ENCODE assay signal across 8 mouse cellular contexts in genomic region chr15:80289436-80289835, GRCm38 (mm10). TPM values are rescaled to one million over a fixed set of nuclear protein-coding genes. Genes with fewer than 3 reads are reported as not detected.
DNase-seq lines count a peak whose midpoint lies in the region; ATAC-seq and TF ChIP-seq lines count a peak whose summit lies in the region.

No protein-coding gene starts in this region.

- no peaks in the 10 kb centered on the region for H3K36me3 ChIP-seq in intestine, embryonic 15.5 days
- no peaks in the 10 kb centered on the region for H3K36me3 ChIP-seq in limb, embryonic 14.5 days (ENCODE audit: control insufficient read depth, insufficient read depth, low read length)
- no peaks in the 10 kb centered on the region for H3K36me3 ChIP-seq in stomach, embryonic 14.5 days (ENCODE audit: control insufficient read depth, insufficient read depth, low read length)

- peak overlapping the region; percentile 79 for H3K4me3 ChIP-seq in cerebellum, adult 2 months (replicated peaks; ENCODE audit: insufficient read depth, low read depth, low read length)
- no peak overlapping the region for H3K4me3 ChIP-seq in intestine, embryonic 15.5 days (replicated peaks)
- no peak overlapping the region for H3K4me3 ChIP-seq in limb, embryonic 14.5 days (replicated peaks; ENCODE audit: low read length)
- no peak overlapping the region for H3K4me3 ChIP-seq in stomach, embryonic 14.5 days (ENCODE audit: low read depth, low read length)

- H3K27me3 ChIP-seq in cerebellum, adult 2 months (ENCODE audit: control insufficient read depth, insufficient read depth, low read length): no peaks in the 10 kb centered on the region
- peaks cover 62% of the 10 kb centered on the region for H3K27me3 ChIP-seq in intestine, embryonic 15.5 days (replicated peaks)
- peaks cover 53% of the 10 kb centered on the region for H3K27me3 ChIP-seq in limb, embryonic 14.5 days (ENCODE audit: control insufficient read depth, insufficient read depth, low read length)
- H3K27me3 ChIP-seq in stomach, embryonic 14.5 days (ENCODE audit: control insufficient read depth, insufficient read depth, low read length): peaks cover 34% of the 10 kb centered on the region

- peaks cover 25% of the 10 kb centered on the region for H3K4me1 ChIP-seq in cerebellum, adult 2 months (ENCODE audit: control insufficient read depth, insufficient read depth, low read length)
- peaks cover 12% of the 10 kb centered on the region for H3K4me1 ChIP-seq in intestine, embryonic 15.5 days (replicated peaks)
- H3K4me1 ChIP-seq in limb, embryonic 14.5 days (ENCODE audit: control insufficient read depth, insufficient read depth, low read length): no peaks in the 10 kb centered on the region
- no peaks in the 10 kb centered on the region for H3K4me1 ChIP-seq in stomach, embryonic 14.5 days (ENCODE audit: control insufficient read depth, insufficient read depth, low read length)

- peak; percentile 15; the same call in 1 of the 2 replicates for ATAC-seq in intestine, embryonic 15.5 days
- no peak for ATAC-seq in limb, embryonic 14.5 days (ENCODE audit: low FRiP score, low read depth)
- 0 out of 2 replicates have a peak, but pooled peaks have one; percentile 18 for ATAC-seq in stomach, embryonic 14.5 days (ENCODE audit: insufficient number of reproducible peaks, insufficient read depth, low FRiP score, low read depth)

- H3K9me3 ChIP-seq in intestine, embryonic 15.5 days: no peaks in the 10 kb centered on the region
- H3K9me3 ChIP-seq in limb, embryonic 14.5 days (ENCODE audit: control insufficient read depth, low read length): no peaks in the 10 kb centered on the region
- no peaks in the 10 kb centered on the region for H3K9me3 ChIP-seq in stomach, embryonic 14.5 days (ENCODE audit: control insufficient read depth, low read depth, low read length)

- no peak overlapping the region for H3K27ac ChIP-seq in cerebellum, adult 2 months (ENCODE audit: insufficient read depth, low read length)
- H3K27ac ChIP-seq in intestine, embryonic 15.5 days: no peak overlapping the region
- H3K27ac ChIP-seq in limb, embryonic 14.5 days (replicated peaks; ENCODE audit: low read depth, low read length): no peak overlapping the region
- H3K27ac ChIP-seq in stomach, embryonic 14.5 days (ENCODE audit: low read length): no peak overlapping the region

- no peak overlapping the region for H3K4me2 ChIP-seq in intestine, embryonic 15.5 days (replicated peaks)
- no peak overlapping the region for H3K4me2 ChIP-seq in limb, embryonic 14.5 days (replicated peaks; ENCODE audit: low read depth, low read length, severe bottlenecking)
- H3K4me2 ChIP-seq in stomach, embryonic 14.5 days (replicated peaks; ENCODE audit: low read depth, low read length): no peak overlapping the region

- TF ChIP-seq POLR2A in cerebellum, adult 2 months (IDR thresholded peaks at IDR 0.05; ENCODE audit: borderline replicate concordance, insufficient read depth, low read length): no peak
- TF ChIP-seq POLR2A in limb, embryonic 14.5 days (IDR thresholded peaks at IDR 0.05; ENCODE audit: borderline replicate concordance, extremely low read depth, insufficient read depth, insufficient read length): no peak

- H3K9ac ChIP-seq in intestine, embryonic 15.5 days: no peak overlapping the region
- no peak overlapping the region for H3K9ac ChIP-seq in limb, embryonic 14.5 days (ENCODE audit: low read depth, low read length, severe bottlenecking)
- H3K9ac ChIP-seq in stomach, embryonic 14.5 days (replicated peaks; ENCODE audit: low read depth, low read length): no peak overlapping the region

- WGBS in cerebellum, adult 2 months: 42% methylated on average over 10 of the region's 10 CpGs
- WGBS in intestine, embryonic 15.5 days: 6% methylated on average over 10 of the region's 10 CpGs
- WGBS in limb, embryonic 14.5 days: 8% methylated on average over 10 of the region's 10 CpGs
- WGBS in stomach, embryonic 14.5 days: 8% methylated on average over 10 of the region's 10 CpGs

- peak; percentile 62 for DNase-seq in urinary bladder, postnatal 14 days (ENCODE audit: low spot score)
- no peak for DNase-seq in urinary bladder, adult 2 months (ENCODE audit: low spot score)
- peak; percentile 79 to 83 for DNase-seq in cerebellum, adult 2 months
- peak; percentile 56 for DNase-seq in gastrocnemius, adult 18-20 months (ENCODE audit: low spot score)
- DNase-seq in limb, embryonic 14.5 days (ENCODE audit: low spot score): peak; percentile 28
- peak; percentile 89 for DNase-seq in naive thymus-derived CD4-positive, alpha-beta T cell, adult 2 months (ENCODE audit: low read depth)

- peak; percentile 61; the same call in 1 of the 2 replicates for TF ChIP-seq CTCF in cerebellum, adult 2 months (IDR thresholded peaks at IDR 0.05; ENCODE audit: borderline replicate concordance, insufficient read depth, low read depth, low read length)

RNA-seq across cellular contexts. Expression of gene Cacna1i, which starts 2.4 kb away (rescaled TPM):
- polyA plus RNA-seq in urinary bladder, adult 2 months (2012; rRNA removed): 0.01 and 0.03 TPM in 2 replicates
- polyA plus RNA-seq in cerebellum, adult 2 months (2012; rRNA removed): 20.8 and 22.0 TPM in 2 replicates
- total RNA-seq in gastrocnemius, adult 18-20 months (2021): under 1 TPM; 0.21 TPM
- not detected in 2 replicates for polyA plus RNA-seq in intestine, embryonic 15.5 days (2015; fragmentation: Nextera tagmentation; extraction: Ambion mirVana)
- 0.12 and 0.34 TPM in 2 replicates for polyA plus RNA-seq in limb, embryonic 14.5 days (2012; rRNA removed)
- polyA plus RNA-seq in limb, embryonic 14.5 days (2014; fragmentation: Nextera tagmentation; extraction: Ambion mirVana): 0.03 TPM in 1 of 2 replicates, not detected in the other
- not detected in 2 replicates for polyA plus RNA-seq in stomach, embryonic 14.5 days (2014; fragmentation: Nextera tagmentation; extraction: Ambion mirVana)

RNA-seq across cellular contexts. Expression of gene Rps19bp1, which starts 25.3 kb away (rescaled TPM):
- polyA plus RNA-seq in urinary bladder, adult 2 months (2012; rRNA removed): 27.1 and 30.9 TPM in 2 replicates
- 34.3 and 38.6 TPM in 2 replicates for polyA plus RNA-seq in cerebellum, adult 2 months (2012; rRNA removed)
- total RNA-seq in gastrocnemius, adult 18-20 months (2021): 10 to 100 TPM; 10.8 to 15.3 TPM
- 55.4 and 56.0 TPM in 2 replicates for polyA plus RNA-seq in intestine, embryonic 15.5 days (2015; fragmentation: Nextera tagmentation; extraction: Ambion mirVana)
- polyA plus RNA-seq in limb, embryonic 14.5 days (2012; rRNA removed): 38.4 and 44.2 TPM in 2 replicates
- polyA plus RNA-seq in limb, embryonic 14.5 days (2014; fragmentation: Nextera tagmentation; extraction: Ambion mirVana): 61.1 and 66.0 TPM in 2 replicates
- 53.4 and 61.8 TPM in 2 replicates for polyA plus RNA-seq in stomach, embryonic 14.5 days (2014; fragmentation: Nextera tagmentation; extraction: Ambion mirVana)

RNA-seq across cellular contexts. Expression of gene Atf4, which starts 34.5 kb away (rescaled TPM):
- polyA plus RNA-seq in urinary bladder, adult 2 months (2012; rRNA removed): 211 and 346 TPM in 2 replicates
- polyA plus RNA-seq in cerebellum, adult 2 months (2012; rRNA removed): 216 and 242 TPM in 2 replicates
- total RNA-seq in gastrocnemius, adult 18-20 months (2021): 100 to 1,000 TPM; 141 to 165 TPM
- 138 and 143 TPM in 2 replicates for polyA plus RNA-seq in intestine, embryonic 15.5 days (2015; fragmentation: Nextera tagmentation; extraction: Ambion mirVana)
- polyA plus RNA-seq in limb, embryonic 14.5 days (2012; rRNA removed): 319 and 398 TPM in 2 replicates
- 124 and 141 TPM in 2 replicates for polyA plus RNA-seq in limb, embryonic 14.5 days (2014; fragmentation: Nextera tagmentation; extraction: Ambion mirVana)
- polyA plus RNA-seq in stomach, embryonic 14.5 days (2014; fragmentation: Nextera tagmentation; extraction: Ambion mirVana): 114 and 127 TPM in 2 replicates

RNA-seq across cellular contexts. Expression of gene AC140267.1, which starts 53.8 kb away (rescaled TPM):
- not detected in 2 replicates for polyA plus RNA-seq in urinary bladder, adult 2 months (2012; rRNA removed)
- not detected in 2 replicates for polyA plus RNA-seq in cerebellum, adult 2 months (2012; rRNA removed)
- 1 to 10 TPM; 7.1 to 9.7 TPM for total RNA-seq in gastrocnemius, adult 18-20 months (2021)
- not detected in 2 replicates for polyA plus RNA-seq in intestine, embryonic 15.5 days (2015; fragmentation: Nextera tagmentation; extraction: Ambion mirVana)
- not detected in 2 replicates for polyA plus RNA-seq in limb, embryonic 14.5 days (2012; rRNA removed)
- not detected in 2 replicates for polyA plus RNA-seq in limb, embryonic 14.5 days (2014; fragmentation: Nextera tagmentation; extraction: Ambion mirVana)
- not detected in 2 replicates for polyA plus RNA-seq in stomach, embryonic 14.5 days (2014; fragmentation: Nextera tagmentation; extraction: Ambion mirVana)

RNA-seq across cellular contexts. Expression of gene Mief1, which starts 55.6 kb away (rescaled TPM):
- polyA plus RNA-seq in urinary bladder, adult 2 months (2012; rRNA removed): 10.6 and 15.1 TPM in 2 replicates
- polyA plus RNA-seq in cerebellum, adult 2 months (2012; rRNA removed): 18.4 and 19.6 TPM in 2 replicates
- total RNA-seq in gastrocnemius, adult 18-20 months (2021): 10 to 100 TPM; 20.4 to 23.0 TPM
- polyA plus RNA-seq in intestine, embryonic 15.5 days (2015; fragmentation: Nextera tagmentation; extraction: Ambion mirVana): 29.7 and 33.1 TPM in 2 replicates
- polyA plus RNA-seq in limb, embryonic 14.5 days (2012; rRNA removed): 13.3 and 14.0 TPM in 2 replicates
- 29.9 and 32.7 TPM in 2 replicates for polyA plus RNA-seq in limb, embryonic 14.5 days (2014; fragmentation: Nextera tagmentation; extraction: Ambion mirVana)
- polyA plus RNA-seq in stomach, embryonic 14.5 days (2014; fragmentation: Nextera tagmentation; extraction: Ambion mirVana): 34.5 and 36.4 TPM in 2 replicates

Comparison
In these comparisons a context has a peak if more than half of its experiments do, and no peak if none do; other contexts are left out.
1. RNA of gene Cacna1i, which starts 2.4 kb away (polyA plus RNA-seq): 20.8 to 22.0 TPM in cerebellum, adult 2 months; 0.03 to 0.34 TPM in limb, embryonic 14.5 days, 0.01 to 0.03 TPM in urinary bladder, adult 2 months, not detected in intestine, embryonic 15.5 days and not detected in stomach, embryonic 14.5 days; every median in the first group is over 10 times any median in the second.